Mouse (Mus musculus): ENCODE measurements around the gene Igsf23. TPM values are rescaled to one million over a fixed set of nuclear protein-coding genes. Genes with fewer than 3 reads are reported as not detected.

Igsf23 gene
- polyA plus RNA-seq, 1 experiment, result 22.4 TPM

- H3K4me3 ChIP-seq (ENCODE audit: control insufficient read depth, insufficient read depth, low read length), result peak overlapping the region; percentile 7; the same call in 1 of the 2 replicates
- peak; percentile 91 for DNase-seq
- peaks cover 66% of the 10 kb centered on the region for H3K4me1 ChIP-seq (replicated peaks; ENCODE audit: control insufficient read depth, insufficient read depth, low read length)
- 43% methylated on average over 10 of the region's 10 CpGs for WGBS
- H3K27me3 ChIP-seq (ENCODE audit: control insufficient read depth, insufficient read depth, low read length), result no peaks in the 10 kb centered on the region
- no peaks in the 10 kb centered on the region for H3K36me3 ChIP-seq (ENCODE audit: control insufficient read depth, insufficient read depth, low read length)
- no peak for TF ChIP-seq POLR2A (IDR thresholded peaks at IDR 0.05; ENCODE audit: control insufficient read depth, extremely low read depth, insufficient read depth, low read length, poor library complexity)
- TF ChIP-seq CTCF (IDR thresholded peaks at IDR 0.05; ENCODE audit: borderline replicate concordance, control insufficient read depth, extremely low read depth, insufficient read depth, low read length, poor library complexity), result no peak
- peak overlapping the region; percentile 92 for H3K27ac ChIP-seq (ENCODE audit: control insufficient read depth, insufficient read depth, low read length)
Measured at GRCm38 (mm10) chr7:19949996-19950395, 560 bp downstream of the Igsf23 start.

DNA sequence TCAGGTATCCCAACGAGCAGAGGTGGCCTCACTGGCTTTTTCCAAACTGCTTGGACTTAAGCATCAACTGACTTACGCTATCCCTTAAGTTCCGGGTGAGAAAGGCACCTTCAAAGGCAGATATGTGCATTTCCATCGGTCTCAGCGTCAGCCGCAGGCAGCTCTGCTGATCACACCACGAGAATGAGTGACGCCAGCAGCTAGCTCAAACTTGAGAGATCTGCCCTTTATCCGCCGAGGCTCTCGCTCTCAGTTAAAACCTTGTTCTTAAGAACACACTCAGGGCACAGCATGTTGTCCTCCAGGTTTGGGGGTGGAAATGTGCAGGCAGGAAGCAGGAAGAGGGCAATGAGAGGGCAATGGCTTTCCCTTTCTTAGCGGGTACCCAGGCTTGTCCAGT lies 1.6 kb downstream of the Igsf23 start:
- TF ChIP-seq CTCF (IDR thresholded peaks at IDR 0.05; ENCODE audit: borderline replicate concordance, control insufficient read depth, extremely low read depth, insufficient read depth, low read length, poor library complexity) (no peak), POLR2A (IDR thresholded peaks at IDR 0.05; ENCODE audit: control insufficient read depth, extremely low read depth, insufficient read depth, low read length, poor library complexity) (no peak)
- 84% methylated on average over 12 of the region's 12 CpGs for WGBS
- Histone ChIP-seq H3K36me3 (ENCODE audit: control insufficient read depth, insufficient read depth, low read length) (no peaks in the 10 kb centered on the region), H3K4me3 (ENCODE audit: control insufficient read depth, insufficient read depth, low read length) (no peak overlapping the region), H3K27me3 (ENCODE audit: control insufficient read depth, insufficient read depth, low read length) (no peaks in the 10 kb centered on the region), H3K4me1 (replicated peaks; ENCODE audit: control insufficient read depth, insufficient read depth, low read length) (peaks cover 73% of the 10 kb centered on the region), H3K27ac (ENCODE audit: control insufficient read depth, insufficient read depth, low read length) (peak overlapping the region; percentile 92)
- no peak for DNase-seq

DNA sequence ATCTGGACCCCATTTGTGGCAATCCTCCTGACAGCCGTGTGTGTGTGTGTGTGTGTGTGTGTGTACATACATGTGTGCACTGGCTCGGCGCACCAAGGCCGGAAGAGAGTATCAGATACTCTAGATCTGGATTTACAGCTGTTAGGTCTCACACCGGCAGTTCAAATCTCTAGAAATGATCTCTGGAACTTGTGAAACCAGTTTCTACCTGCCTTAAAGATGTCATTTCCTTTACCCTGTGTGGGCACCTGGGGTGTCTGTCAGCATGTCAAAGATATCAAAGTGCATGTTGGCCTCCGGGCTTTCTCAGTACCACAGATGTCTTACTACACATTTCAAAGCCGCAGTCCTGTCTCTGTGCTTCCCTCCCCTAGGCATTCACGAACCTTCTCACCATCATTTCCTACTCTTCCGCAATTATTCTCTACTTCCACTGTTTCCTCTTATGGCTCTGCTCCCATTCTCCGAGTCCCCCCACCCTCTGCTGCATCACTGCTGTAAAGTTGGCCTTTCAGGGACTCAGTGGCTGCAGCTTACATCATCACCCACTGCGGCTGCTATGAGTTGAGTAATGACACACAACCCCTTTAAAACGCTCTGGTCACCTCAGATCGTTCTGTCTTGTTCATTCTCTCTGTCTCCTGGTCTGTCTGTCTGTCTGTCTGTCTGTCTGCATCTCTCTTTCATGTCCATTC lies 4.6 kb downstream of the Igsf23 start:
- Histone ChIP-seq H3K27ac (ENCODE audit: control insufficient read depth, insufficient read depth, low read length) (peak overlapping the region; percentile 96), H3K4me1 (replicated peaks; ENCODE audit: control insufficient read depth, insufficient read depth, low read length) (peaks cover 77% of the 10 kb centered on the region), H3K27me3 (ENCODE audit: control insufficient read depth, insufficient read depth, low read length) (no peaks in the 10 kb centered on the region), H3K4me3 (ENCODE audit: control insufficient read depth, insufficient read depth, low read length) (no peak overlapping the region), H3K36me3 (ENCODE audit: control insufficient read depth, insufficient read depth, low read length) (no peaks in the 10 kb centered on the region)
- 31% methylated on average over 13 of the region's 13 CpGs for WGBS
- DNase-seq, result peak; percentile 65
- no peak for TF ChIP-seq POLR2A (IDR thresholded peaks at IDR 0.05; ENCODE audit: control insufficient read depth, extremely low read depth, insufficient read depth, low read length, poor library complexity)
- no peak for TF ChIP-seq CTCF (IDR thresholded peaks at IDR 0.05; ENCODE audit: borderline replicate concordance, control insufficient read depth, extremely low read depth, insufficient read depth, low read length, poor library complexity)

- H3K4me3 ChIP-seq (ENCODE audit: control insufficient read depth, insufficient read depth, low read length), result no peak overlapping the region
- DNase-seq, result no peak
- TF ChIP-seq POLR2A (IDR thresholded peaks at IDR 0.05; ENCODE audit: control insufficient read depth, extremely low read depth, insufficient read depth, low read length, poor library complexity) (no peak), CTCF (IDR thresholded peaks at IDR 0.05; ENCODE audit: borderline replicate concordance, control insufficient read depth, extremely low read depth, insufficient read depth, low read length, poor library complexity) (no peak)
- H3K27me3 ChIP-seq (ENCODE audit: control insufficient read depth, insufficient read depth, low read length), result no peaks in the 10 kb centered on the region
- H3K27ac ChIP-seq (ENCODE audit: control insufficient read depth, insufficient read depth, low read length), result peak overlapping the region; percentile 96
- 86% methylated on average over 5 of the region's 5 CpGs for WGBS
- peaks cover 78% of the 10 kb centered on the region for H3K4me1 ChIP-seq (replicated peaks; ENCODE audit: control insufficient read depth, insufficient read depth, low read length)
- H3K36me3 ChIP-seq (ENCODE audit: control insufficient read depth, insufficient read depth, low read length), result no peaks in the 10 kb centered on the region
Measured at GRCm38 (mm10) chr7:19945201-19945600, 5.4 kb downstream of the Igsf23 start.

DNA sequence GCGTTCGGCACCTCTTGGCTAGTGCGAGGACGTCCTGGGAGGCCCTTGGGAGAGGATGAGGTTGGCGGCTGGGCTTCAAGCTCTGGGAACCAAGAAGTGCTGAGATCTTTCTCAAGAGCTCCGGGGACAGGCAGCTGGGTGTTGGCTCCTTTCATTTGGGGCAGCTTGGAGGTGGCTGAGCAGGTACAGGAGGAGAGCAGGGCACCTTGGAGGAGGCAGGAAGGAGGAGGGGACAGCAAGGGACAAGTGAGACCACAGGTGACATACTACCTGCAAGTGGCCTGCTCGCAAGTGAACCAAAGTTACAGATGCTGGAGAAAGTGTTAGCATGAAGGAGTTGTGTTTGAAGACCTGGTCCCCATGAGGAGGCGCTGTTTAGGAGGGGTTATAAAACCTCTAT lies 5.8 kb downstream of the Igsf23 start:
- 99% methylated on average over 8 of the region's 8 CpGs for WGBS
- Histone ChIP-seq H3K36me3 (ENCODE audit: control insufficient read depth, insufficient read depth, low read length) (no peaks in the 10 kb centered on the region), H3K27me3 (ENCODE audit: control insufficient read depth, insufficient read depth, low read length) (no peaks in the 10 kb centered on the region), H3K27ac (ENCODE audit: control insufficient read depth, insufficient read depth, low read length) (peak overlapping the region; percentile 38; the same call in 1 of the 2 replicates), H3K4me3 (ENCODE audit: control insufficient read depth, insufficient read depth, low read length) (no peak overlapping the region), H3K4me1 (replicated peaks; ENCODE audit: control insufficient read depth, insufficient read depth, low read length) (peaks cover 77% of the 10 kb centered on the region)
- TF ChIP-seq POLR2A (IDR thresholded peaks at IDR 0.05; ENCODE audit: control insufficient read depth, extremely low read depth, insufficient read depth, low read length, poor library complexity) (no peak), CTCF (IDR thresholded peaks at IDR 0.05; ENCODE audit: borderline replicate concordance, control insufficient read depth, extremely low read depth, insufficient read depth, low read length, poor library complexity) (no peak)
- DNase-seq, result no peak

DNA sequence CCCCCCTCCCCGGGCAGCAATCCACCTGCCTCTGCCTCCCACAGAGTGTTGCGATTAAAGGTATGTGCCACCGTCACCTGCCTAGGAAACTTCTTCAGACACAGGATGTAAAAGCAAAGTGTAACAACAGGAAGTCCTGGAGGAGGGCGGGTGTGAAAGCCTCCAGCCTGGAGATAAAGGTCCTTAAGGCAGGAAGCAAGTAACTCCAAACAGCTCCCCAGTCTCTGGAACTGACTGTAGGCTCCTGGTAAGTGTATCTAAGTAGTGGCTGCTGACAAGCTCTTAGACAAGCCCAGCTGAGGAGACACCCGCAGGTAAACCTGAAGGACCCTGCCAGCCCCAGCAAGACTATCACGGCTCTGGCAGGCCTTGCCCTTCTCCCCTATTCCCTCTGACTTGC lies 10.3 kb downstream of the Igsf23 start:
- peak; percentile 61 for DNase-seq
- no peaks in the 10 kb centered on the region for H3K27me3 ChIP-seq (ENCODE audit: control insufficient read depth, insufficient read depth, low read length)
- peak overlapping the region; percentile 99 for H3K27ac ChIP-seq (ENCODE audit: control insufficient read depth, insufficient read depth, low read length)
- no peak overlapping the region for H3K4me3 ChIP-seq (ENCODE audit: control insufficient read depth, insufficient read depth, low read length)
- WGBS, result 14% methylated on average over 6 of the region's 6 CpGs
- H3K4me1 ChIP-seq (replicated peaks; ENCODE audit: control insufficient read depth, insufficient read depth, low read length), result peaks cover 68% of the 10 kb centered on the region
- H3K36me3 ChIP-seq (ENCODE audit: control insufficient read depth, insufficient read depth, low read length), result no peaks in the 10 kb centered on the region
- TF ChIP-seq CTCF (IDR thresholded peaks at IDR 0.05; ENCODE audit: borderline replicate concordance, control insufficient read depth, extremely low read depth, insufficient read depth, low read length, poor library complexity) (no peak), POLR2A (IDR thresholded peaks at IDR 0.05; ENCODE audit: control insufficient read depth, extremely low read depth, insufficient read depth, low read length, poor library complexity) (no peak)

Measured in thymus, adult 2 months (tissue).